ENCODE assay signal across 20 mouse cellular contexts in the genomic region with DNA sequence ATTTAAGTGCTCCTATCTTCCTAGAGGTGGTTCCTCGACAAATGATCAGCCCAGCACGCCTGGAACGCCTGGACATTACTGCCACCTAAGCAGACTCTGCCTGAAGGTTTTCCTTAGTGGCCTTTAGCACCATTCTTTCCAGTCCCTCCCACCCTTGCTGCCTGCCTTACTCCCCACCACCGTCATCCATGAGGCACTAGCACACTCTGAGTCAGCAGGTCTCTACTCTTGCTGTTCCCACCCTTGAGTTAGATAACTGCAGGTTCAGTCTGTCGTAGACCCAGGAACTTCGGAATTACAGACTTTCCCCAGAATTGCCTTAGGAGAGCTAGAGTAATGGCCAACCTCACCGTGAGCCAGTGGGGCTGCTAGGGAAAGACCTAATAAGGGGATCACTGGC.
DNase-seq lines count a peak whose midpoint lies in the region; ATAC-seq and TF ChIP-seq lines count a peak whose summit lies in the region.
"Had no signal": no experiment of that assay in that cellular context is flagged by ENCODE, and none has a peak within 500 bp of the region (broad histone marks: within the 10 kb centered on the region; RNA-seq: fewer than 3 reads in every experiment).

No protein-coding gene starts in this region.

- ATAC-seq in hindbrain, embryonic 12.5 days (ENCODE audit: low FRiP score), result no peak
- no peak for ATAC-seq in erythroblast, adult 5-6 weeks (replicated peaks; ENCODE audit: low FRiP score, poor library complexity, severe bottlenecking)
- ATAC-seq: forebrain, embryonic 14.5 days; liver, postnatal 0 days; midbrain, embryonic 15.5 days; Patski had no signal

- in situ Hi-C loops in ES-E14 (cut with MboI; ENCODE audit: low sequenced_read_pairs in 2 of 2, unreplicated experiment in 2 of 2), result no loop called here

- H3K27me3 ChIP-seq in small intestine, adult 2 months (ENCODE audit: control insufficient read depth, insufficient read depth, low read length), result no peaks in the 10 kb centered on the region
- H3K27me3 ChIP-seq in hindbrain, embryonic 12.5 days, result no peaks in the 10 kb centered on the region
- H3K27me3 ChIP-seq: midbrain, embryonic 15.5 days; Patski; stomach, embryonic 15.5 days had no signal

- WGBS in small intestine, adult 2 months, result 58% methylated on average over 7 of the region's 7 CpGs
- WGBS in hindbrain, embryonic 12.5 days, result 80% methylated on average over 7 of the region's 7 CpGs

- H3K9ac ChIP-seq in ES-E14 (ENCODE audit: insufficient read depth, low read depth, low read length, poor library complexity, severe bottlenecking), result peak overlapping the region; percentile 26; the same call in 1 of the 2 replicates
- no peak overlapping the region for H3K9ac ChIP-seq in hindbrain, embryonic 12.5 days
- H3K9ac ChIP-seq: liver, postnatal 0 days; midbrain, embryonic 15.5 days; stomach, embryonic 15.5 days had no signal

- no peaks in the 10 kb centered on the region for H3K9me3 ChIP-seq in ES-E14 (ENCODE audit: control insufficient read depth, insufficient read depth, low read depth, low read length)
- H3K9me3 ChIP-seq in hindbrain, embryonic 12.5 days (replicated peaks), result no peaks in the 10 kb centered on the region; the same call in 1 of the 2 replicates
- H3K9me3 ChIP-seq: limb, embryonic 10.5 days; stomach, embryonic 15.5 days had no signal

- H3K4me2 ChIP-seq in hindbrain, embryonic 12.5 days (replicated peaks), result no peak overlapping the region
- H3K4me2 ChIP-seq: midbrain, embryonic 15.5 days; stomach, embryonic 15.5 days had no signal

- no peaks in the 10 kb centered on the region for H3K36me3 ChIP-seq in ES-E14 (ENCODE audit: control insufficient read depth, insufficient read depth, low read length, poor library complexity, severe bottlenecking)
- no peaks in the 10 kb centered on the region for H3K36me3 ChIP-seq in small intestine, adult 2 months (ENCODE audit: control insufficient read depth, insufficient read depth, low read length)
- no peaks in the 10 kb centered on the region for H3K36me3 ChIP-seq in hindbrain, embryonic 12.5 days
- H3K36me3 ChIP-seq: hindbrain, embryonic 10.5 days; limb, embryonic 10.5 days; midbrain, embryonic 15.5 days; stomach, embryonic 15.5 days had no signal

- H3K4me3 ChIP-seq in ES-E14 (ENCODE audit: insufficient read depth in 1 of 2, low read depth in 1 of 2, low read length in 2 of 2, poor library complexity in 1 of 2, severe bottlenecking in 1 of 2), result no peak overlapping the region
- H3K4me3 ChIP-seq in small intestine, adult 2 months (ENCODE audit: low read depth, low read length), result no peak overlapping the region
- no peak overlapping the region for H3K4me3 ChIP-seq in hindbrain, embryonic 12.5 days
- H3K4me3 ChIP-seq: erythroblast, embryonic 14.5 days; hindbrain, embryonic 10.5 days; layer of hippocampus, adult 2 months; limb, embryonic 10.5 days; midbrain, embryonic 15.5 days; stomach, embryonic 15.5 days had no signal

- no peak for TF ChIP-seq CTCF in small intestine, adult 2 months (IDR thresholded peaks at IDR 0.05; ENCODE audit: extremely low read depth, insufficient read length, insufficient replicate concordance, low read depth, low read length)

- peak overlapping the region; percentile 18; the same call in 1 of the 2 replicates for H3K27ac ChIP-seq in ES-E14 (ENCODE audit: insufficient read depth, low read depth, low read length, poor library complexity, severe bottlenecking)
- H3K27ac ChIP-seq in small intestine, adult 2 months (ENCODE audit: insufficient read depth, low read depth, low read length), result peak overlapping the region; percentile 56; the same call in 1 of the 2 replicates
- H3K27ac ChIP-seq in hindbrain, embryonic 12.5 days, result no peak overlapping the region
- H3K27ac ChIP-seq: hindbrain, embryonic 10.5 days; layer of hippocampus, adult 2 months; limb, embryonic 10.5 days; midbrain, embryonic 15.5 days; stomach, embryonic 15.5 days had no signal

- TF ChIP-seq POLR2A in small intestine, adult 2 months (IDR thresholded peaks at IDR 0.05; ENCODE audit: low read depth, low read length), result no peak

- no peak for DNase-seq in ES-E14 (ENCODE audit: low read depth, low spot score)
- DNase-seq in ZHBTc4 (ENCODE audit: low read depth, low spot score), result peak; percentile 59
- peak; percentile 76 for DNase-seq in kidney, adult 9 months
- no peak for DNase-seq in frontal cortex, postnatal 10 days (ENCODE audit: low spot score in 2 of 2)
- DNase-seq: cerebellum, adult 9-10 months; gastrocnemius, postnatal 25 days; liver, postnatal 0 days; lung, postnatal 10 days; right cerebral cortex, postnatal 14 days had no signal

- H3K4me1 ChIP-seq in ES-E14 (ENCODE audit: control insufficient read depth in 2 of 2, insufficient read depth in 2 of 2, low read length in 2 of 2, poor library complexity in 1 of 2), result peaks cover 4 to 19% of the 10 kb centered on the region in 2 experiments
- H3K4me1 ChIP-seq in small intestine, adult 2 months (ENCODE audit: control insufficient read depth, insufficient read depth, insufficient read length, low read length), result peaks cover 8% of the 10 kb centered on the region
- peaks cover 8% of the 10 kb centered on the region; the same call in 1 of the 2 replicates for H3K4me1 ChIP-seq in hindbrain, embryonic 12.5 days

TF ChIP-seq in ES-E14, 5 proteins besides CTCF, POLR2A, EP300 and RAD21:
- TF ChIP-seq ZNF384 (IDR thresholded peaks at IDR 0.05; ENCODE audit: low read depth, low read length) (no peak), MAFK (IDR thresholded peaks at IDR 0.05; ENCODE audit: insufficient read depth, low read depth, low read length) (peak; percentile 63)

Comparison
In these comparisons a context has a peak if more than half of its experiments do, and no peak if none do; other contexts are left out.
1. DNase-seq: peak in ZHBTc4 (single experiment) and kidney, adult 9 months (single experiment); none in ES-E14 (single experiment) and frontal cortex, postnatal 10 days (0 of 2).